Mouse (Mus musculus): ENCODE measurements at regions not wholly inside any gene's neighbourhood (a gene's known extent, or its start where the extent isn't known, plus 50 kb on each side); places are given as distances from the start of the nearest gene placed in this dataset.

- Histone ChIP-seq H3K9ac (replicated peaks) (no peak overlapping the region), H3K4me2 (no peak overlapping the region), H3K36me3 (no peaks in the 10 kb centered on the region), H3K27ac (replicated peaks) (no peak overlapping the region), H3K9me3 (replicated peaks) (no peaks in the 10 kb centered on the region), H3K27me3 (replicated peaks) (no peaks in the 10 kb centered on the region), H3K4me1 (0 out of 2 replicates have a peak, but pooled peaks cover 11% of the 10 kb centered on the region), H3K4me3 (replicated peaks) (no peak overlapping the region)
- 89% methylated on average over 1 of the region's 1 CpGs for WGBS
- ATAC-seq (ENCODE audit: low FRiP score) = no peak
Measured at GRCm38 (mm10) chr2:61060906-61061305, 97.9 kb upstream of the Rbms1 start.

DNA sequence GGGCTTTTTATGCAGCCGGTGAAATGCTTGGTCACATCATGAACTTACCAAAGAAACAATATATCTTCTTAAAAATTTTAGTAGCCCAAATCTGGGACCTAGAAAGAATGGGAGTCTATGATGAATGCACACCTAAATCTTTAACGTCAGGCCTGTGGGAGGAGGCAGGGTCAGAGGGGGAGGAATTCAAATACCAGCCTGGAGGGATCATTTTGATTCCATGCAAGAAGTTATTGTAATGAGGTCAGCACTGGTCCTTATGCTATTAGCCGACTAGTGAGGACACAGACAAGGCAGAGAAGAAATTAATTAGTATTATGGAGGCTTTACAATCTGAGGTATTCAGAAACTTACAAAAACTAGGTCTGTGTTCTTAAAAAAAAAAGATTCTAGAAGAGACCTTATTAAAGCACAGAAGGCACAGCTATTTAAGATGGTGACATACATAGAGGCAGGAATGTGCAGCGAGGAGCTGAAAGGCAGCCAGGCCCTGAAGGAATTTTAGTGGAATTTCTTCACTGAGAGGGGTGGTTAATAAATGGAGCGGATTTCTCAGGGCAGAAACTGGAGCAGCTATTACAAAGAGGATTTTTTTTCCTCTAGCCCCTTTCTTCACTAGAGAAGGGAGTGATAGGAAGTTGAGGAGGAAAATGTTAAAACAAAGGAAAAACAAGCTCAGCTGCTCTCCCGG lies 95.7 kb upstream of the Rbms1 start:
- no peak overlapping the region for H3K27ac ChIP-seq (replicated peaks)
- H3K36me3 ChIP-seq = no peaks in the 10 kb centered on the region
- 22% methylated on average over 6 of the region's 6 CpGs for WGBS
- H3K27me3 ChIP-seq (replicated peaks) = no peaks in the 10 kb centered on the region
- H3K4me2 ChIP-seq = no peak overlapping the region
- H3K9ac ChIP-seq (replicated peaks) = no peak overlapping the region
- ATAC-seq (ENCODE audit: low FRiP score) = no peak
- no peaks in the 10 kb centered on the region for H3K9me3 ChIP-seq (replicated peaks)
- 0 out of 2 replicates have a peak, but pooled peaks cover 11% of the 10 kb centered on the region for H3K4me1 ChIP-seq
- no peak overlapping the region for H3K4me3 ChIP-seq (replicated peaks)

DNA sequence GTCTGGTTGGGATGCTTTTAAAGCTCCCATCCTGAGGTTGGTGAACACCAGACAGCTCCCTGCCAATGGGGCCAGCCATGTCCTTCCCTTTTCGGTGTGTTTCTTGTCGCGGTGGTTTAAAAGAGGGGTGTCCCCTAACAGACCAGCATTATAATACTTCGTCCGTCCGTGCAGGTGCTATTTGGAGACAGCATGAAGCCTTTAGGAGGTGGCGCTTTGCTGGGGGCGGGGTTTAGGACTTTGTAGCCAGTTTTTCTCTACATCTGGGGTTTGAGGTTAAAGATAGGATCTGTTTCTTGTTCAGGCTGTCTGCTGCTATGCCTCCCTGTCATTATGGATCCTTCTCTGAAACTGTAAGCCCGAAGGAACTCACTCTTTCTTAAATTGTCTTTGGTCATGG lies 89.3 kb upstream of the Rbms1 start:
- Histone ChIP-seq H3K27ac (replicated peaks) (no peak overlapping the region), H3K4me1 (no peaks in the 10 kb centered on the region), H3K9me3 (replicated peaks) (no peaks in the 10 kb centered on the region), H3K27me3 (replicated peaks) (no peaks in the 10 kb centered on the region), H3K36me3 (no peaks in the 10 kb centered on the region), H3K9ac (replicated peaks) (no peak overlapping the region), H3K4me3 (replicated peaks) (no peak overlapping the region), H3K4me2 (no peak overlapping the region)
- 73% methylated on average over 9 of the region's 9 CpGs for WGBS
- ATAC-seq (ENCODE audit: low FRiP score) = no peak

DNA sequence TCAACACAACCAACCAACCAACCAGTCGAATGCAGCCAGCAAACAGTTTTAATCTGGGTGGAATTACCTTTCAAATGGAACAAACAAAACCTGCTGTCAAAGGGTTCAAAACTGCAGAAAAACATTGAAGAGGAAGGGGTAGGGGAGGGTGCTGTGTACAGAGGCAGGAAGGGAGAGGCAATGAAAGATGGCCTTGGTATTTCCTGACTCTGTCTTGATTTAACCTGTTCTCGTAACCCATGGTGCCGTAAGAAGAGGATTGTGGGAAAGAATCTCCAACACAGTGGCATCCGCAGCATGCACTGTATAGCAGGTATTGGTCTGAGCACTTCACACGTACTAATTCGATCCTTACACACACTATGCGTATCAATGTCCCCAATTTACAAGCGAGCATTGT lies 88.8 kb upstream of the Rbms1 start:
- Histone ChIP-seq H3K27ac (replicated peaks) (no peak overlapping the region), H3K9ac (replicated peaks) (no peak overlapping the region), H3K4me1 (no peaks in the 10 kb centered on the region), H3K27me3 (replicated peaks) (no peaks in the 10 kb centered on the region), H3K36me3 (no peaks in the 10 kb centered on the region), H3K4me3 (replicated peaks) (no peak overlapping the region), H3K4me2 (no peak overlapping the region), H3K9me3 (replicated peaks) (no peaks in the 10 kb centered on the region)
- ATAC-seq (ENCODE audit: low FRiP score) = no peak
- 93% methylated on average over 8 of the region's 8 CpGs for WGBS

DNA sequence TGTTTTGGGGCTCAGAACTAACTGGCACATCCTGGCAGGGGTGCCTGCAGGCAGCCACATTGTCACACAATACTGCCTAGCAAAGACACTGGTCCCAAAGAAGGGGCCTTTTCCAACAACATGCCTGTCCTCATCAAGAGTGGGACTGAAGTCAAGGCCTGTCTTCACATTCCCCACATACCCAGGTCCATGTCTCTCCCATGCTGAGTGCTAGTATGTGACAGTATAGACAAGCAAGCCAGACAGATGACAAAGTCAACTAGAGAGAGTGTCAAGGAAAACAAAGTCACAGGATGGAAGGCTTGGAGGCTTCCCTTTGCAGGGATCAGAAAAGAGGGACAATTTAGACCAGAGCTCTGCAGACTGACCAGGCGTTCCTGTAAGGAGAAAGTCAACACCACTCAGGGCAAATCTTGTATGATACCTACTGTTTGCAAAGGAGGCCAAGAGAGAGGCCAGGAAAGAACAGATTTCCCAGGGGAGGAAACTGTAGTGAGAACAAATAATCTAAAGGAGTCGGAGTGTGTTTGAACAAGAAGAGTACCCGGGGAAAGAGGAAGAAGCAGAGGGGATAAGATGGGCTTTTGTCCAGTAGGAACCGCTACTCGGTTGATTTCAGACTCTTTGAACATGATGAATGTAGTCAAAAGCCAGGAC lies 83.2 kb upstream of the Rbms1 start:
- Histone ChIP-seq H3K4me1 (no peaks in the 10 kb centered on the region), H3K27ac (replicated peaks) (no peak overlapping the region), H3K4me2 (no peak overlapping the region), H3K9me3 (replicated peaks) (no peaks in the 10 kb centered on the region), H3K36me3 (no peaks in the 10 kb centered on the region), H3K4me3 (replicated peaks) (no peak overlapping the region), H3K27me3 (replicated peaks) (no peaks in the 10 kb centered on the region), H3K9ac (replicated peaks) (no peak overlapping the region)
- 88% methylated on average over 5 of the region's 5 CpGs for WGBS
- ATAC-seq (ENCODE audit: low FRiP score) = no peak

DNA sequence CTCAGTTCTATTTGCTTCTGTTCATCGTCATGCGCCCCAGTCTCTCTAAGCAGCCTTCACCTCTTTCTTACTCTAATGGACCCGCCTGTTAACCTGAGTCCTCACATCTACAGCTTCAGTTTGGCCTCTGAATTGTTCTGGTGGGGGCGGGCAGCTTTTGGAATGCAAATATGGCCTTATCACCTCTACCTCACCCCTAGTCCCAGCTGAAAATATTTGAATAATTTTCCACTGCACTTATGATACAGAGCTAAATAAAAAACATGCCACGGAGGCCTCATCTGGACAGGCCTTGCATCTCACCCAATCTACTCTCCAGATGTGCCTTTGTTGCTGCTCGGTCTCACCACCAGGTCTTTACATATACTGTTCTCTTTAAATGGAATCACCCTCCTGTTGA lies 82.5 kb upstream of the Rbms1 start:
- no peak for ATAC-seq (ENCODE audit: low FRiP score)
- H3K4me2 ChIP-seq = no peak overlapping the region
- H3K9me3 ChIP-seq (replicated peaks) = no peaks in the 10 kb centered on the region
- 83% methylated on average over 6 of the region's 6 CpGs for WGBS
- no peaks in the 10 kb centered on the region for H3K36me3 ChIP-seq
- no peak overlapping the region for H3K9ac ChIP-seq (replicated peaks)
- no peak overlapping the region for H3K4me3 ChIP-seq (replicated peaks)
- H3K4me1 ChIP-seq = no peaks in the 10 kb centered on the region
- no peak overlapping the region for H3K27ac ChIP-seq (replicated peaks)
- no peaks in the 10 kb centered on the region for H3K27me3 ChIP-seq (replicated peaks)

DNA sequence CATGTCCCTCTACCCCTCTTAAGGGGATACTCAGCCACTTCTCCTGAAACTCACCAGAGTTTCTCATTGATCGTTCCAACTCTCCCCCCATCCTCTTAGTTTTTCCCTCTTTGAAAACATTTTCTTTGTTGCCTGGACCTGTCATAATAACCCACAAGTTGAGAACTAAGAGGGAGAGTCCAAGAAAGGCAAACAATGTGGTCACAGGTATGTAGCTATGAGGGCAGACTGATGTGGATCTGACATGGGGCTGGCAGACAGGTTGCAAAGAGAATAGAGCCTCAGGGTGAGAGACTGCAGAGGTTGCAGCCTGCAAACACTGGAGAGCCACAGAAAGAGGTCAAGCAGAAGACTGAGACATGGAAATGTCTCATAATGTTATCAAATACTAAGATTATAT lies 69.9 kb upstream of the Rbms1 start:
- no peaks in the 10 kb centered on the region for H3K4me1 ChIP-seq
- H3K9ac ChIP-seq (replicated peaks) = no peak overlapping the region
- no peaks in the 10 kb centered on the region for H3K27me3 ChIP-seq (replicated peaks)
- no peaks in the 10 kb centered on the region for H3K36me3 ChIP-seq
- ATAC-seq (ENCODE audit: low FRiP score) = no peak
- H3K4me2 ChIP-seq = no peak overlapping the region
- H3K27ac ChIP-seq (replicated peaks) = no peak overlapping the region
- no peaks in the 10 kb centered on the region for H3K9me3 ChIP-seq (replicated peaks)
- 100% methylated on average over 1 of the region's 1 CpGs for WGBS
- H3K4me3 ChIP-seq (replicated peaks) = no peak overlapping the region

DNA sequence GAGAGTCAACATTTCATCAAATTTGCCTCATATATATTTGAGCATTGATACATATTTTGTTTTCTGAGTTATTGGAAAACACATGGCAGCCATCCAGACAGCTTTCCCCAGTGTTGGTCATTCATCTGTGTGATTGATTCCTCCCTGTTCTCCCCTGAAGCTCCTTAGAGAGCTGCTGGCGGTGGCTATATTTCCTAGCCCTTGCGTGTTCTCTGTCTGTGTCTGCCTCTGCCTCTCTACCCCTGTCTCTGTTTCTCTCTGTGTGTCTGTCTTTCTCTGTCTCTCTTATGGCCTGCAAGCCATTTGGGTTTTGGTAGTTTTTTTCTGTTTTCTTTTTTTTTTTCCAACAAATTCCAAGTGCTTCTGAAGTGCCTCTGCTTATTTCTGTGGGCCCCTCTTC lies 66.7 kb upstream of the Rbms1 start:
- no peak for ATAC-seq (ENCODE audit: low FRiP score)
- no peaks in the 10 kb centered on the region for H3K36me3 ChIP-seq
- WGBS = 69% methylated on average over 2 of the region's 2 CpGs

GRCm38 (mm10) chr2:61028578-61028977 lies 65.6 kb upstream of the Rbms1 start:
- Histone ChIP-seq H3K27me3 (replicated peaks) (no peaks in the 10 kb centered on the region), H3K9ac (replicated peaks) (no peak overlapping the region), H3K4me3 (replicated peaks) (no peak overlapping the region), H3K27ac (replicated peaks) (no peak overlapping the region), H3K9me3 (replicated peaks) (no peaks in the 10 kb centered on the region), H3K4me2 (no peak overlapping the region), H3K4me1 (no peaks in the 10 kb centered on the region), H3K36me3 (no peaks in the 10 kb centered on the region)
- WGBS = 85% methylated on average over 2 of the region's 2 CpGs
- ATAC-seq (ENCODE audit: low FRiP score) = no peak

More for the DNA sequence above, 66.7 kb upstream of the Rbms1 start:
- H3K27ac ChIP-seq (replicated peaks) = no peak overlapping the region
- no peak overlapping the region for H3K4me2 ChIP-seq
- H3K4me3 ChIP-seq (replicated peaks) = no peak overlapping the region
- no peak overlapping the region for H3K9ac ChIP-seq (replicated peaks)
- H3K27me3 ChIP-seq (replicated peaks) = no peaks in the 10 kb centered on the region
- no peaks in the 10 kb centered on the region for H3K4me1 ChIP-seq
- no peaks in the 10 kb centered on the region for H3K9me3 ChIP-seq (replicated peaks)

- H3K27ac ChIP-seq (replicated peaks) = no peak overlapping the region
- no peaks in the 10 kb centered on the region for H3K36me3 ChIP-seq
- H3K4me3 ChIP-seq (replicated peaks) = no peak overlapping the region
- no peaks in the 10 kb centered on the region for H3K4me1 ChIP-seq
- WGBS = 85% methylated on average over 4 of the region's 4 CpGs
- no peaks in the 10 kb centered on the region for H3K27me3 ChIP-seq (replicated peaks)
- H3K9ac ChIP-seq (replicated peaks) = no peak overlapping the region
- no peaks in the 10 kb centered on the region for H3K9me3 ChIP-seq (replicated peaks)
- ATAC-seq (ENCODE audit: low FRiP score) = no peak
- H3K4me2 ChIP-seq = no peak overlapping the region
Measured at GRCm38 (mm10) chr2:61027686-61028085, 64.7 kb upstream of the Rbms1 start.

- Histone ChIP-seq H3K4me3 (replicated peaks) (no peak overlapping the region), H3K4me2 (no peak overlapping the region)
- ATAC-seq (ENCODE audit: low FRiP score) = no peak
Measured at GRCm38 (mm10) chr2:61022411-61022810, 59.4 kb upstream of the Rbms1 start.

GRCm38 (mm10) chr2:61020791-61021190 lies 57.8 kb upstream of the Rbms1 start:
- Histone ChIP-seq H3K9ac (replicated peaks) (no peak overlapping the region), H3K27me3 (replicated peaks) (no peaks in the 10 kb centered on the region), H3K4me1 (no peaks in the 10 kb centered on the region), H3K9me3 (replicated peaks) (no peaks in the 10 kb centered on the region), H3K36me3 (no peaks in the 10 kb centered on the region), H3K4me3 (replicated peaks) (no peak overlapping the region), H3K27ac (replicated peaks) (no peak overlapping the region), H3K4me2 (no peak overlapping the region)
- WGBS = 67% methylated on average over 4 of the region's 4 CpGs
- no peak for ATAC-seq (ENCODE audit: low FRiP score)

More at GRCm38 (mm10) chr2:61022411-61022810, 59.4 kb upstream of the Rbms1 start:
- no peak overlapping the region for H3K9ac ChIP-seq (replicated peaks)
- no peaks in the 10 kb centered on the region for H3K27me3 ChIP-seq (replicated peaks)
- no peaks in the 10 kb centered on the region for H3K4me1 ChIP-seq
- H3K9me3 ChIP-seq (replicated peaks) = no peaks in the 10 kb centered on the region
- H3K36me3 ChIP-seq = no peaks in the 10 kb centered on the region
- WGBS = 87% methylated on average over 5 of the region's 5 CpGs
- no peak overlapping the region for H3K27ac ChIP-seq (replicated peaks)
